In genomic region chr12:38854751-38855150, GRCm38 (mm10) we compare ENCODE assay signal across 30 mouse cellular contexts.
DNase-seq lines count a peak whose midpoint lies in the region; ATAC-seq and TF ChIP-seq lines count a peak whose summit lies in the region.
"Had no signal": no experiment of that assay in that cellular context is flagged by ENCODE, and none has a peak within 500 bp of the region (broad histone marks: within the 10 kb centered on the region; RNA-seq: fewer than 3 reads in every experiment).

No protein-coding gene starts in this region.

- no peak overlapping the region for H3K4me3 ChIP-seq in forebrain, embryonic 10.5 days
- H3K4me3 ChIP-seq in forebrain, postnatal 0 days (ENCODE audit: low read depth, low read length) = no peak overlapping the region
- H3K4me3 ChIP-seq in embryonic facial prominence, embryonic 14.5 days (ENCODE audit: low read depth, low read length) = no peak overlapping the region
- no peak overlapping the region for H3K4me3 ChIP-seq in hindbrain, embryonic 13.5 days
- no peak overlapping the region for H3K4me3 ChIP-seq in midbrain, embryonic 13.5 days (replicated peaks)
- H3K4me3 ChIP-seq: gastrocnemius, adult 2 months; hindbrain, embryonic 15.5 days; limb, embryonic 12.5 days; liver, embryonic 15.5 days; megakaryocyte, embryonic 14.5 days; midbrain, embryonic 12.5 days had no signal

- TF ChIP-seq CTCF in forebrain, postnatal 0 days (IDR thresholded peaks at IDR 0.05; ENCODE audit: low read depth) = no peak

- no peak for ATAC-seq in forebrain, postnatal 0 days
- ATAC-seq in embryonic facial prominence, embryonic 14.5 days (ENCODE audit: low read depth) = no peak
- peak; percentile 66; the same call in 1 of the 2 replicates for ATAC-seq in granulocyte monocyte progenitor cell, adult 5-6 weeks (replicated peaks; ENCODE audit: poor library complexity, severe bottlenecking)
- no peak for ATAC-seq in hindbrain, embryonic 13.5 days (ENCODE audit: low FRiP score)
- no peak for ATAC-seq in midbrain, embryonic 13.5 days
- ATAC-seq: activated CD4-positive, CD25-positive, alpha-beta regulatory T cell, adult 4 months; inflammation-experienced regulatory T-cells, adult 6 months had no signal

- H3K9ac ChIP-seq in forebrain, postnatal 0 days = no peak overlapping the region
- H3K9ac ChIP-seq in embryonic facial prominence, embryonic 14.5 days (ENCODE audit: low read depth, low read length) = no peak overlapping the region
- H3K9ac ChIP-seq in hindbrain, embryonic 13.5 days = no peak overlapping the region
- no peak overlapping the region for H3K9ac ChIP-seq in midbrain, embryonic 13.5 days (replicated peaks)
- H3K9ac ChIP-seq: hindbrain, embryonic 15.5 days; limb, embryonic 12.5 days; liver, embryonic 15.5 days; lung, embryonic 14.5 days; midbrain, embryonic 12.5 days had no signal

- no peaks in the 10 kb centered on the region for H3K27me3 ChIP-seq in forebrain, embryonic 10.5 days (ENCODE audit: poor library complexity, severe bottlenecking)
- H3K27me3 ChIP-seq in forebrain, postnatal 0 days (ENCODE audit: insufficient read depth, low read length) = no peaks in the 10 kb centered on the region
- H3K27me3 ChIP-seq in embryonic facial prominence, embryonic 14.5 days (replicated peaks; ENCODE audit: control insufficient read depth, insufficient read depth, low read length) = no peaks in the 10 kb centered on the region
- H3K27me3 ChIP-seq in hindbrain, embryonic 13.5 days = no peaks in the 10 kb centered on the region
- no peaks in the 10 kb centered on the region for H3K27me3 ChIP-seq in midbrain, embryonic 13.5 days
- H3K27me3 ChIP-seq: CH12.LX; hindbrain, embryonic 15.5 days; limb, embryonic 12.5 days; liver, embryonic 15.5 days; megakaryocyte, embryonic 14.5 days; midbrain, embryonic 12.5 days had no signal

- WGBS in forebrain, embryonic 10.5 days = 60% methylated on average over 6 of the region's 6 CpGs
- WGBS in forebrain, postnatal 0 days = 29% methylated on average over 6 of the region's 6 CpGs
- WGBS in embryonic facial prominence, embryonic 14.5 days = 59% methylated on average over 6 of the region's 6 CpGs
- 87% methylated on average over 6 of the region's 6 CpGs for WGBS in hindbrain, embryonic 13.5 days
- 69% methylated on average over 6 of the region's 6 CpGs for WGBS in midbrain, embryonic 13.5 days

- no peaks in the 10 kb centered on the region for H3K9me3 ChIP-seq in forebrain, embryonic 10.5 days
- H3K9me3 ChIP-seq in forebrain, postnatal 0 days (ENCODE audit: low read length) = no peaks in the 10 kb centered on the region
- no peaks in the 10 kb centered on the region for H3K9me3 ChIP-seq in embryonic facial prominence, embryonic 14.5 days (ENCODE audit: control insufficient read depth, low read length)
- H3K9me3 ChIP-seq in hindbrain, embryonic 13.5 days = no peaks in the 10 kb centered on the region
- no peaks in the 10 kb centered on the region for H3K9me3 ChIP-seq in midbrain, embryonic 13.5 days
- H3K9me3 ChIP-seq: hindbrain, embryonic 15.5 days; limb, embryonic 12.5 days; liver, embryonic 15.5 days; megakaryocyte, embryonic 14.5 days; midbrain, embryonic 12.5 days had no signal

- peaks cover 23% of the 10 kb centered on the region for H3K4me1 ChIP-seq in forebrain, embryonic 10.5 days
- H3K4me1 ChIP-seq in forebrain, postnatal 0 days (ENCODE audit: insufficient read depth) = peaks cover 7% of the 10 kb centered on the region
- 0 out of 2 replicates have a peak, but pooled peaks cover 5% of the 10 kb centered on the region for H3K4me1 ChIP-seq in embryonic facial prominence, embryonic 14.5 days (ENCODE audit: control insufficient read depth, insufficient read depth, low read length)
- no peaks in the 10 kb centered on the region for H3K4me1 ChIP-seq in hindbrain, embryonic 13.5 days (replicated peaks)
- H3K4me1 ChIP-seq in midbrain, embryonic 13.5 days (replicated peaks) = no peaks in the 10 kb centered on the region
- H3K4me1 ChIP-seq: hindbrain, embryonic 15.5 days; liver, embryonic 15.5 days; megakaryocyte, embryonic 14.5 days had no signal

- 0 out of 2 replicates have a peak overlapping the region, but pooled peaks have one; percentile 58 for H3K27ac ChIP-seq in forebrain, embryonic 10.5 days
- no peak overlapping the region for H3K27ac ChIP-seq in forebrain, postnatal 0 days (ENCODE audit: low read depth, low read length)
- no peak overlapping the region for H3K27ac ChIP-seq in embryonic facial prominence, embryonic 14.5 days (replicated peaks; ENCODE audit: low read depth, low read length)
- H3K27ac ChIP-seq in hindbrain, embryonic 13.5 days = no peak overlapping the region
- no peak overlapping the region for H3K27ac ChIP-seq in midbrain, embryonic 13.5 days
- H3K27ac ChIP-seq: gastrocnemius, adult 2 months; hindbrain, embryonic 15.5 days; limb, embryonic 12.5 days; liver, embryonic 15.5 days; midbrain, embryonic 12.5 days had no signal

- peaks cover 7% of the 10 kb centered on the region for H3K36me3 ChIP-seq in forebrain, embryonic 10.5 days (replicated peaks)
- H3K36me3 ChIP-seq in forebrain, postnatal 0 days (ENCODE audit: insufficient read depth) = no peaks in the 10 kb centered on the region; the same call in 1 of the 2 replicates
- H3K36me3 ChIP-seq in embryonic facial prominence, embryonic 14.5 days (ENCODE audit: control insufficient read depth, insufficient read depth, low read length) = 0 out of 2 replicates have a peak, but pooled peaks cover 6% of the 10 kb centered on the region
- no peaks in the 10 kb centered on the region for H3K36me3 ChIP-seq in hindbrain, embryonic 13.5 days
- H3K36me3 ChIP-seq in midbrain, embryonic 13.5 days = no peaks in the 10 kb centered on the region
- H3K36me3 ChIP-seq: hindbrain, embryonic 15.5 days; liver, embryonic 15.5 days; midbrain, embryonic 12.5 days had no signal

- DNase-seq in forebrain, embryonic 10.5 days (ENCODE audit: extremely low spot score, low spot score) = no peak
- no peak for DNase-seq in forebrain, postnatal 0 days
- DNase-seq in embryonic facial prominence, embryonic 14.5 days (ENCODE audit: low spot score) = no peak
- DNase-seq in embryo, embryonic 10.5 days (ENCODE audit: low spot score) = no peak
- DNase-seq: adrenal gland, adult 8-10 months; cerebellum, adult 11 months; cerebellum, adult 9-10 months; cerebellum, postnatal 36 days; gastrocnemius, adult 2 months; heart, adult 18-20 months; heart, postnatal 4 days; kidney, adult 11 months; kidney, postnatal 14 days; lung, embryonic 14.5 days; lung, postnatal 14 days; right cerebral cortex, adult 18-20 months; spleen, adult 18-20 months; thymus, postnatal 14 days had no signal

- no peak overlapping the region for H3K4me2 ChIP-seq in forebrain, postnatal 0 days (ENCODE audit: low read depth)
- H3K4me2 ChIP-seq in embryonic facial prominence, embryonic 14.5 days (ENCODE audit: low read depth, low read length) = 0 out of 2 replicates have a peak overlapping the region, but pooled peaks have one; percentile 15
- H3K4me2 ChIP-seq in hindbrain, embryonic 13.5 days = no peak overlapping the region
- H3K4me2 ChIP-seq in midbrain, embryonic 13.5 days (replicated peaks) = no peak overlapping the region
- H3K4me2 ChIP-seq: heart, embryonic 11.5 days; hindbrain, embryonic 15.5 days; limb, embryonic 12.5 days; liver, embryonic 15.5 days; lung, embryonic 14.5 days; midbrain, embryonic 12.5 days had no signal
